Mouse (Mus musculus) E14TG2a.4 (cell line): ENCODE results near the gene Gosr2.

Experiments
- CTCF ChIP-seq: conservative IDR thresholded peaks from 2 replicates; pipeline ENCODE4 v1.5.1; 2014; ENCODE audit warnings: low read length
- POU5F1 ChIP-seq: IDR thresholded peaks from 2 replicates; pipeline ENCODE4 v1.6.1; 2014; ENCODE audit warnings: low read length, borderline replicate concordance

DNA sequence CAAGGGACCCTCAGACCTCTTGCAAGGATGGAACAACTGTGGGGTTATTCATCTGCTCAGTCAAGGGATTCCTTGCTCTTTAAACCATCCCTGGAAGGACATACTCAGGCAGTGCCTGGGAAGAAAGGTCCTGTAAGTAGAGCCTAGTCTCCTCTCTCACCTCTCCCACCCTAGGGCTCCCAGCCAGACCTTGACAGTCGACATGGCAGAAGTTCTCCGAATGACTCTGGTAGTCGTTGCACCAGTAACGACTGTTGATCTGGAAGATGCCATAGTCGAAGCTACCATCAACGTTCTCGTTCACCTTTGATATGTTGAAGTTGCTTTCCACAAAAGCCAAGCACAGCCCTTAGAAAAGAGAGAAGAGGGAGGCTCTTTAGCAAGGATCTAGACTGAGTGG is 62.9 kb downstream of the Gosr2 start:
- TF ChIP-seq CTCF, result no peak
- no peak for TF ChIP-seq POU5F1
